In genomic region chr6:145269313-145269845, GRCm38 (mm10) we compare ENCODE assay signal across 31 mouse cellular contexts. TPM values are rescaled to one million over a fixed set of nuclear protein-coding genes. Genes with fewer than 3 reads are reported as not detected.
A peak's percentile ranks its signal among the peaks of the same experiment; 100 is the strongest.
DNase-seq lines count a peak whose midpoint lies in the region; ATAC-seq and TF ChIP-seq lines count a peak whose summit lies in the region.
"Had no signal": no experiment of that assay in that cellular context is flagged by ENCODE, and none has a peak within 500 bp of the region (broad histone marks: within the 10 kb centered on the region; RNA-seq: fewer than 3 reads in every experiment).

No protein-coding gene starts in this region.

- ATAC-seq in heart, embryonic 12.5 days (ENCODE audit: insufficient number of reproducible peaks, low FRiP score): peak; percentile 25; the same call in 1 of the 2 replicates
- ATAC-seq in heart, postnatal 0 days (ENCODE audit: insufficient read depth, low read depth): peak; percentile 64
- ATAC-seq in CD4-positive, CD25-positive, alpha-beta regulatory T cell, adult 4 months: peak; percentile 25
- no peak for ATAC-seq in forebrain, embryonic 16.5 days
- ATAC-seq: activated CD4-positive, CD25-positive, alpha-beta regulatory T cell, adult 4 months; forebrain, embryonic 13.5 days; forebrain, postnatal 0 days; hindbrain, embryonic 16.5 days; intestine, embryonic 16.5 days had no signal

- peaks cover 76% of the 10 kb centered on the region for H3K27me3 ChIP-seq in heart, embryonic 12.5 days (replicated peaks)
- peaks cover 41% of the 10 kb centered on the region for H3K27me3 ChIP-seq in heart, postnatal 0 days (ENCODE audit: control insufficient read depth, insufficient read depth, low read length)
- 0 out of 2 replicates have a peak, but pooled peaks cover 5% of the 10 kb centered on the region for H3K27me3 ChIP-seq in forebrain, embryonic 10.5 days (ENCODE audit: poor library complexity, severe bottlenecking)
- no peaks in the 10 kb centered on the region for H3K27me3 ChIP-seq in forebrain, embryonic 16.5 days (replicated peaks; ENCODE audit: control insufficient read depth, insufficient read depth, low read length)
- H3K27me3 ChIP-seq: forebrain, embryonic 13.5 days had no signal

- no peak for TF ChIP-seq EP300 in heart, postnatal 0 days (IDR thresholded peaks at IDR 0.05; ENCODE audit: low read depth)

- H3K4me3 ChIP-seq in heart, embryonic 12.5 days: no peak overlapping the region
- no peak overlapping the region for H3K4me3 ChIP-seq in heart, postnatal 0 days (ENCODE audit: low read depth, low read length)
- no peak overlapping the region for H3K4me3 ChIP-seq in forebrain, embryonic 10.5 days
- no peak overlapping the region for H3K4me3 ChIP-seq in forebrain, embryonic 16.5 days (replicated peaks; ENCODE audit: low read length)
- H3K4me3 ChIP-seq: embryonic facial prominence, embryonic 10.5 days; embryonic facial prominence, embryonic 13.5 days; erythroblast, embryonic 14.5 days; forebrain, embryonic 13.5 days; gastrocnemius, adult 2 months; heart, adult 2 months; heart, embryonic 15.5 days; hindbrain, embryonic 10.5 days; hindbrain, embryonic 13.5 days had no signal

- no peak overlapping the region for H3K4me2 ChIP-seq in heart, embryonic 12.5 days
- no peak overlapping the region for H3K4me2 ChIP-seq in heart, postnatal 0 days (ENCODE audit: low read depth, low read length)
- H3K4me2 ChIP-seq in forebrain, embryonic 16.5 days (ENCODE audit: low read length): no peak overlapping the region
- H3K4me2 ChIP-seq: embryonic facial prominence, embryonic 13.5 days; forebrain, embryonic 13.5 days; heart, embryonic 15.5 days; hindbrain, embryonic 13.5 days had no signal

- no peak for TF ChIP-seq CTCF in heart, postnatal 0 days (IDR thresholded peaks at IDR 0.05; ENCODE audit: low read depth)

- no peak overlapping the region for H3K9ac ChIP-seq in heart, embryonic 12.5 days
- no peak overlapping the region for H3K9ac ChIP-seq in heart, postnatal 0 days (replicated peaks; ENCODE audit: low read depth, low read length)
- H3K9ac ChIP-seq in forebrain, embryonic 16.5 days (replicated peaks; ENCODE audit: low read depth, low read length): no peak overlapping the region
- H3K9ac ChIP-seq: embryonic facial prominence, embryonic 13.5 days; forebrain, embryonic 13.5 days; forebrain, postnatal 0 days; heart, embryonic 15.5 days; hindbrain, embryonic 13.5 days had no signal

- 49% methylated on average over 4 of the region's 4 CpGs for WGBS in heart, embryonic 12.5 days
- WGBS in heart, postnatal 0 days: 44% methylated on average over 4 of the region's 4 CpGs
- WGBS in forebrain, embryonic 10.5 days: 90% methylated on average over 4 of the region's 4 CpGs
- 88% methylated on average over 4 of the region's 4 CpGs for WGBS in forebrain, embryonic 16.5 days

- DNase-seq in heart, adult 9 months (ENCODE audit: low spot score in 2 of 2): no peak
- peak; percentile 16 for DNase-seq in heart, postnatal 0 days (ENCODE audit: low spot score)
- DNase-seq in heart, adult 18-20 months: no peak
- DNase-seq in forebrain, embryonic 10.5 days (ENCODE audit: extremely low spot score, low spot score): no peak
- DNase-seq: adrenal gland, adult 8-10 months; adrenal gland, postnatal 25 days; B cell, adult 2 months; cerebellum, adult 11-12 months; cerebellum, adult 8-10 months; cerebellum, postnatal 10 days; cerebellum, postnatal 36 days; embryo, embryonic 11 days; forebrain, postnatal 0 days; gastrocnemius, adult 2 months; gastrocnemius, postnatal 14 days; heart, adult 2 months; heart, postnatal 36 days; kidney, adult 18-20 months had no signal

- H3K9me3 ChIP-seq in heart, embryonic 12.5 days (replicated peaks): no peaks in the 10 kb centered on the region; the same call in 1 of the 2 replicates
- H3K9me3 ChIP-seq in heart, postnatal 0 days (replicated peaks; ENCODE audit: control insufficient read depth, low read length): no peaks in the 10 kb centered on the region
- H3K9me3 ChIP-seq in forebrain, embryonic 10.5 days: no peaks in the 10 kb centered on the region
- H3K9me3 ChIP-seq in forebrain, embryonic 16.5 days (ENCODE audit: control insufficient read depth, low read length): no peaks in the 10 kb centered on the region
- H3K9me3 ChIP-seq: embryonic facial prominence, embryonic 10.5 days; embryonic facial prominence, embryonic 13.5 days; forebrain, embryonic 13.5 days; heart, embryonic 15.5 days; hindbrain, embryonic 10.5 days; hindbrain, embryonic 13.5 days had no signal

- peaks cover 16% of the 10 kb centered on the region; the same call in 1 of the 2 replicates for H3K4me1 ChIP-seq in heart, embryonic 12.5 days (replicated peaks)
- no peaks in the 10 kb centered on the region for H3K4me1 ChIP-seq in heart, postnatal 0 days (ENCODE audit: control insufficient read depth, insufficient read depth)
- no peaks in the 10 kb centered on the region for H3K4me1 ChIP-seq in forebrain, embryonic 10.5 days
- H3K4me1 ChIP-seq in forebrain, embryonic 16.5 days (replicated peaks; ENCODE audit: control insufficient read depth, insufficient read depth, low read length): no peaks in the 10 kb centered on the region
- H3K4me1 ChIP-seq: embryonic facial prominence, embryonic 10.5 days; embryonic facial prominence, embryonic 13.5 days; forebrain, embryonic 13.5 days; heart, embryonic 15.5 days; hindbrain, embryonic 10.5 days; hindbrain, embryonic 13.5 days had no signal

- no peaks in the 10 kb centered on the region for H3K36me3 ChIP-seq in heart, embryonic 12.5 days
- no peaks in the 10 kb centered on the region for H3K36me3 ChIP-seq in heart, postnatal 0 days (replicated peaks; ENCODE audit: control insufficient read depth, insufficient read depth, low read length)
- no peaks in the 10 kb centered on the region for H3K36me3 ChIP-seq in forebrain, embryonic 10.5 days (replicated peaks)
- no peaks in the 10 kb centered on the region for H3K36me3 ChIP-seq in forebrain, embryonic 16.5 days (ENCODE audit: control insufficient read depth, insufficient read depth)
- H3K36me3 ChIP-seq: embryonic facial prominence, embryonic 10.5 days; embryonic facial prominence, embryonic 13.5 days; heart, embryonic 15.5 days; hindbrain, embryonic 10.5 days; hindbrain, embryonic 13.5 days had no signal

- H3K27ac ChIP-seq in heart, embryonic 12.5 days (ENCODE audit: poor library complexity, severe bottlenecking): no peak overlapping the region
- H3K27ac ChIP-seq in heart, postnatal 0 days (ENCODE audit: low read depth): no peak overlapping the region
- no peak overlapping the region for H3K27ac ChIP-seq in forebrain, embryonic 10.5 days
- no peak overlapping the region for H3K27ac ChIP-seq in forebrain, embryonic 16.5 days (ENCODE audit: low read length)
- H3K27ac ChIP-seq: embryonic facial prominence, embryonic 10.5 days; embryonic facial prominence, embryonic 13.5 days; forebrain, embryonic 13.5 days; gastrocnemius, adult 2 months; heart, adult 2 months; heart, embryonic 15.5 days; hindbrain, embryonic 10.5 days; hindbrain, embryonic 13.5 days had no signal

RNA-seq across cellular contexts. Expression of gene Kras, which starts 19.3 kb away (rescaled TPM):
- 49.4 and 51.2 TPM in 2 replicates for polyA plus RNA-seq in heart, embryonic 12.5 days (2016; fragmentation: Nextera tagmentation; extraction: Ambion mirVana)
- 10.2 and 16.8 TPM in 2 replicates for total RNA-seq in heart, postnatal 0 days (2014; rRNA removed; ENCODE audit: low replicate concordance)
- polyA plus RNA-seq in heart, postnatal 0 days (2015; fragmentation: Nextera tagmentation; extraction: Ambion mirVana): 29.2 and 34.2 TPM in 2 replicates
- total RNA-seq in heart, adult 18-20 months (2021): 10 to 100 TPM; 35.0 to 37.7 TPM
- polyA plus RNA-seq in CD4-positive, CD25-positive, alpha-beta regulatory T cell, adult 4 months (2017; shearing (Covaris generic)): 10 to 100 TPM; 18.3 to 35.8 TPM
- 93.1 and 103 TPM in 2 replicates for polyA plus RNA-seq in forebrain, embryonic 10.5 days (2016; fragmentation: Nextera tagmentation; extraction: Ambion mirVana)
- polyA plus RNA-seq in forebrain, embryonic 16.5 days (2015; fragmentation: Nextera tagmentation; extraction: Ambion mirVana): 127 and 130 TPM in 2 replicates

RNA-seq across cellular contexts. Expression of gene Etfrf1, which starts 58.4 kb away (rescaled TPM):
- 58.3 and 60.0 TPM in 2 replicates for polyA plus RNA-seq in heart, embryonic 12.5 days (2016; fragmentation: Nextera tagmentation; extraction: Ambion mirVana)
- total RNA-seq in heart, postnatal 0 days (2014; rRNA removed; ENCODE audit: low replicate concordance): 27.6 and 31.8 TPM in 2 replicates
- polyA plus RNA-seq in heart, postnatal 0 days (2015; fragmentation: Nextera tagmentation; extraction: Ambion mirVana): 86.9 and 99.7 TPM in 2 replicates
- total RNA-seq in heart, adult 18-20 months (2021): 100 to 1,000 TPM; 120 to 131 TPM
- polyA plus RNA-seq in CD4-positive, CD25-positive, alpha-beta regulatory T cell, adult 4 months (2017; shearing (Covaris generic)): 10 to 100 TPM; 26.5 to 31.1 TPM
- polyA plus RNA-seq in forebrain, embryonic 10.5 days (2016; fragmentation: Nextera tagmentation; extraction: Ambion mirVana): 34.1 and 35.4 TPM in 2 replicates
- 24.3 and 25.9 TPM in 2 replicates for polyA plus RNA-seq in forebrain, embryonic 16.5 days (2015; fragmentation: Nextera tagmentation; extraction: Ambion mirVana)

RNA-seq across cellular contexts. Expression of gene Casc1, which starts 58.6 kb away (rescaled TPM):
- 0.22 and 0.35 TPM in 2 replicates for polyA plus RNA-seq in heart, embryonic 12.5 days (2016; fragmentation: Nextera tagmentation; extraction: Ambion mirVana)
- 0.08 and 2.2 TPM in 2 replicates for total RNA-seq in heart, postnatal 0 days (2014; rRNA removed; ENCODE audit: low replicate concordance)
- 0.42 and 0.51 TPM in 2 replicates for polyA plus RNA-seq in heart, postnatal 0 days (2015; fragmentation: Nextera tagmentation; extraction: Ambion mirVana)
- total RNA-seq in heart, adult 18-20 months (2021): 1 to 10 TPM; 1.2 TPM
- polyA plus RNA-seq in CD4-positive, CD25-positive, alpha-beta regulatory T cell, adult 4 months (2017; shearing (Covaris generic)): under 1 TPM; 0.24 to 0.41 TPM
- polyA plus RNA-seq in forebrain, embryonic 10.5 days (2016; fragmentation: Nextera tagmentation; extraction: Ambion mirVana): 0.47 and 0.61 TPM in 2 replicates
- 0.71 and 0.81 TPM in 2 replicates for polyA plus RNA-seq in forebrain, embryonic 16.5 days (2015; fragmentation: Nextera tagmentation; extraction: Ambion mirVana)
- polyA plus RNA-seq: erythroblast, embryonic 14.5 days had no signal
